In the genomic region with DNA sequence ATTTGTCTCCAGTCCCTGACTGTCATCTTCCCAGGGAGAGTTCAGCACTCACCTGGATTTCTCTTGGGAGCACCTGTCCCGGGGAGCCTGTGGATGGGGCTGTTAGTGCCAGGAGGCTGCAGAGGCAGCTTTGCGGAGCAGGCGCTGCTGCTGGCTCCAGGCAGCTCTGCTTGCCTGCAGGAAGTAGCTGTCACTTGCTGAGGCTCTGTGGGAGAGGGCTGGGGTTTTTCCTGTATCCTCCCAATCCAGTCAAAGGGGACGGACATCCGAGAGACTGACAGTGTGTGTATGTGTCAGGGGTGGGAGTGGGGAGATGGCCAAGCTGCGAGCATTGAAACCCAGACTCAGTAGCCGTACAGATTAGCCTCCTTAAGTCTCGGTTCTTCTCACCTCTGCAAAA, we compare ENCODE assay signal across 9 mouse cellular contexts. TPM values are rescaled to one million over a fixed set of nuclear protein-coding genes. Genes with fewer than 3 reads are reported as not detected.
DNase-seq lines count a peak whose midpoint lies in the region; ATAC-seq lines count a peak whose summit lies in the region.
"Had no signal": no experiment of that assay in that cellular context is flagged by ENCODE, and none has a peak within 500 bp of the region (broad histone marks: within the 10 kb centered on the region; RNA-seq: fewer than 3 reads in every experiment).

Gene Gpr182, minus strand, starts transcription at position 185 of the 400 bp plus-strand sequence.

- 0 out of 2 replicates have a peak, but pooled peaks cover 8% of the 10 kb centered on the region for H3K4me1 ChIP-seq in hindbrain, embryonic 14.5 days (replicated peaks; ENCODE audit: control insufficient read depth, insufficient read depth, low read length)
- peaks cover 8% of the 10 kb centered on the region for H3K4me1 ChIP-seq in hindbrain, embryonic 12.5 days
- peaks cover 11% of the 10 kb centered on the region for H3K4me1 ChIP-seq in embryonic facial prominence, embryonic 13.5 days
- peaks cover 49% of the 10 kb centered on the region for H3K4me1 ChIP-seq in kidney, embryonic 16.5 days (ENCODE audit: insufficient read depth, low read length)

- DNase-seq in hindbrain, embryonic 14.5 days (ENCODE audit: low spot score) = no peak
- DNase-seq in lung, postnatal 10 days = peak; percentile 70
- no peak for DNase-seq in ovary, adult 18-20 months (ENCODE audit: low spot score)
- no peak for DNase-seq in spleen, postnatal 14 days (ENCODE audit: low spot score in 2 of 2)

- H3K27me3 ChIP-seq in hindbrain, embryonic 14.5 days (ENCODE audit: control insufficient read depth, insufficient read depth, low read length) = no peaks in the 10 kb centered on the region
- H3K27me3 ChIP-seq in hindbrain, embryonic 12.5 days = no peaks in the 10 kb centered on the region
- H3K27me3 ChIP-seq in embryonic facial prominence, embryonic 13.5 days = no peaks in the 10 kb centered on the region
- H3K27me3 ChIP-seq in kidney, embryonic 16.5 days (ENCODE audit: insufficient read depth, low read length) = no peaks in the 10 kb centered on the region

- peak within 1 kb of the TSS; percentile 41 for H3K4me2 ChIP-seq in hindbrain, embryonic 14.5 days (replicated peaks)
- no peak within 1 kb of the TSS for H3K4me2 ChIP-seq in hindbrain, embryonic 12.5 days (replicated peaks)
- peak within 1 kb of the TSS; percentile 41; the same call in 1 of the 2 replicates for H3K4me2 ChIP-seq in embryonic facial prominence, embryonic 13.5 days
- H3K4me2 ChIP-seq in kidney, embryonic 16.5 days (replicated peaks; ENCODE audit: low read depth, low read length) = peak within 1 kb of the TSS; percentile 40

- peak within 1 kb of the TSS; percentile 29; the same call in 1 of the 2 replicates for H3K9ac ChIP-seq in hindbrain, embryonic 14.5 days
- H3K9ac ChIP-seq in hindbrain, embryonic 12.5 days = no peak within 1 kb of the TSS
- no peak within 1 kb of the TSS for H3K9ac ChIP-seq in embryonic facial prominence, embryonic 13.5 days
- peak within 1 kb of the TSS; percentile 37 for H3K9ac ChIP-seq in kidney, embryonic 16.5 days (replicated peaks; ENCODE audit: low read length)

- 60% methylated on average over 8 of the region's 8 CpGs for WGBS in hindbrain, embryonic 14.5 days
- WGBS in hindbrain, embryonic 12.5 days = 58% methylated on average over 8 of the region's 8 CpGs
- WGBS in embryonic facial prominence, embryonic 13.5 days = 45% methylated on average over 8 of the region's 8 CpGs
- 35% methylated on average over 8 of the region's 8 CpGs for WGBS in kidney, embryonic 16.5 days

- peaks cover 16% of the 10 kb centered on the region for H3K36me3 ChIP-seq in hindbrain, embryonic 14.5 days (replicated peaks; ENCODE audit: control insufficient read depth, insufficient read depth)
- H3K36me3 ChIP-seq in hindbrain, embryonic 12.5 days = peaks cover 19% of the 10 kb centered on the region
- H3K36me3 ChIP-seq in embryonic facial prominence, embryonic 13.5 days = peaks cover 16% of the 10 kb centered on the region
- peaks cover 7% of the 10 kb centered on the region; the same call in 1 of the 2 replicates for H3K36me3 ChIP-seq in kidney, embryonic 16.5 days (ENCODE audit: insufficient read depth, low read length)

- ATAC-seq in hindbrain, embryonic 14.5 days (ENCODE audit: low FRiP score) = no peak
- no peak for ATAC-seq in hindbrain, embryonic 12.5 days (ENCODE audit: low FRiP score)
- no peak for ATAC-seq in embryonic facial prominence, embryonic 13.5 days (ENCODE audit: insufficient number of reproducible peaks, insufficient read depth, low FRiP score, low TSS enrichment, low read depth)
- peak; percentile 20; the same call in 1 of the 2 replicates for ATAC-seq in kidney, embryonic 16.5 days (ENCODE audit: low FRiP score, low TSS enrichment)
- no peak for ATAC-seq in frontal cortex, adult (ENCODE audit: low TSS enrichment)

- no peak within 1 kb of the TSS for H3K4me3 ChIP-seq in hindbrain, embryonic 14.5 days (replicated peaks; ENCODE audit: low read length)
- H3K4me3 ChIP-seq in hindbrain, embryonic 12.5 days = no peak within 1 kb of the TSS
- H3K4me3 ChIP-seq in embryonic facial prominence, embryonic 13.5 days = no peak within 1 kb of the TSS
- H3K4me3 ChIP-seq in kidney, embryonic 16.5 days (ENCODE audit: low read length) = peak within 1 kb of the TSS; percentile 35

- no peaks in the 10 kb centered on the region for H3K9me3 ChIP-seq in hindbrain, embryonic 14.5 days (ENCODE audit: control insufficient read depth, low read length)
- H3K9me3 ChIP-seq in hindbrain, embryonic 12.5 days (replicated peaks) = no peaks in the 10 kb centered on the region
- H3K9me3 ChIP-seq in embryonic facial prominence, embryonic 13.5 days = no peaks in the 10 kb centered on the region
- no peaks in the 10 kb centered on the region for H3K9me3 ChIP-seq in kidney, embryonic 16.5 days (ENCODE audit: low read length)

- H3K27ac ChIP-seq in hindbrain, embryonic 14.5 days = no peak within 1 kb of the TSS
- H3K27ac ChIP-seq in hindbrain, embryonic 12.5 days = no peak within 1 kb of the TSS
- H3K27ac ChIP-seq in embryonic facial prominence, embryonic 13.5 days = no peak within 1 kb of the TSS
- H3K27ac ChIP-seq in kidney, embryonic 16.5 days (ENCODE audit: low read length) = peak within 1 kb of the TSS; percentile 32; the same call in 1 of the 2 replicates
- H3K27ac ChIP-seq: macrophage had no signal

RNA-seq across cellular contexts. Expression of gene Gpr182, which starts in this region (rescaled TPM):
- 0.70 and 0.87 TPM in 2 replicates for polyA plus RNA-seq in hindbrain, embryonic 14.5 days (2014; fragmentation: Nextera tagmentation; extraction: Ambion mirVana)
- 0.61 and 0.70 TPM in 2 replicates for polyA plus RNA-seq in hindbrain, embryonic 12.5 days (2016; fragmentation: Nextera tagmentation; extraction: Ambion mirVana)
- 0.90 and 1.2 TPM in 2 replicates for polyA plus RNA-seq in embryonic facial prominence, embryonic 13.5 days (2015; fragmentation: Nextera tagmentation; extraction: Ambion mirVana)
- 10.7 and 11.9 TPM in 2 replicates for polyA plus RNA-seq in kidney, embryonic 16.5 days (2015; fragmentation: Nextera tagmentation; extraction: Ambion mirVana)

Comparison
In these comparisons a context has a peak if more than half of its experiments do, and no peak if none do; other contexts are left out.
1. H3K9ac ChIP-seq: peak in hindbrain, embryonic 14.5 days (single experiment) and kidney, embryonic 16.5 days (single experiment); none in hindbrain, embryonic 12.5 days (single experiment) and embryonic facial prominence, embryonic 13.5 days (single experiment).